Mouse (Mus musculus) lung, embryonic 15.5 days (tissue): ENCODE measurements around the gene Agbl4. TPM values are rescaled to one million over a fixed set of nuclear protein-coding genes. Genes with fewer than 3 reads are reported as not detected.

Source experiments
- ATAC-seq: fragments of 200-750 bp; cut with Nextera tagmentation; 2 replicates; pipeline ENCODE4 v1.8.0; 2017; ENCODE audit warnings: moderate number of reproducible peaks, borderline replicate concordance; ENCODE audit not compliant: low FRiP score, low TSS enrichment; ENCODE audit errors: extremely low read depth
- H3K27ac ChIP-seq: fragments of 300-500 bp; sonication (generic); 2 replicates; pipeline ENCODE4 v1.5.1; 2015; ENCODE audit warnings: moderate library complexity, mild to moderate bottlenecking, inconsistent platforms
- H3K27me3 ChIP-seq: fragments of 300-500 bp; sonication (generic); 2 replicates; pipeline ENCODE4 v1.6.1; 2015; ENCODE audit warnings: inconsistent platforms
- H3K36me3 ChIP-seq: fragments of 300-500 bp; sonication (generic); 2 replicates; pipeline ENCODE4 v1.6.1; 2015; ENCODE audit warnings: inconsistent platforms
- H3K4me1 ChIP-seq: fragments of 300-500 bp; sonication (generic); 2 replicates; pipeline ENCODE4 v1.6.1; 2015; ENCODE audit warnings: inconsistent platforms
- H3K4me2 ChIP-seq: fragments of 300-500 bp; sonication (generic); 2 replicates; pipeline ENCODE4 v1.6.1; 2015; ENCODE audit warnings: inconsistent platforms, mild to moderate bottlenecking, moderate library complexity
- H3K4me3 ChIP-seq: fragments of 300-500 bp; sonication (generic); 2 replicates; pipeline ENCODE4 v1.5.1; 2015; ENCODE audit warnings: mild to moderate bottlenecking, inconsistent platforms
- H3K9ac ChIP-seq: fragments of 300-500 bp; sonication (generic); 2 replicates; pipeline ENCODE4 v1.6.1; 2015; ENCODE audit warnings: inconsistent platforms
- H3K9me3 ChIP-seq: fragments of 300-500 bp; sonication (generic); 2 replicates; pipeline ENCODE4 v1.6.1; 2016; ENCODE audit warnings: inconsistent platforms
- WGBS: fragments of 180-500 bp; shearing (Covaris S2); methylation state at CpG from one replicate; pipeline ENCODE4 v1.1.7; 2015; 5-methylcytosine and 5-hydroxymethylcytosine counted together
- polyA plus RNA-seq: library from polyadenylated mRNA; unstranded; fragments of >200 nt; fragmentation: Nextera tagmentation; extraction: Ambion mirVana; gene quantifications from 2 replicates; pipeline ENCODE4 v1.2.1, GENCODE M21; 2015

Agbl4 gene
- polyA plus RNA-seq, 1 experiment from 2014 or later = 0.50 TPM

GRCm38 (mm10) chr4:111432417-111432816 lies 1035.0 kb downstream of the Agbl4 start:
- Histone ChIP-seq H3K9ac (no peak overlapping the region), H3K4me1 (0 out of 2 replicates have a peak, but pooled peaks cover 2% of the 10 kb centered on the region), H3K4me3 (no peak overlapping the region), H3K9me3 (no peaks in the 10 kb centered on the region), H3K27ac (peak overlapping the region; percentile 4; the same call in 1 of the 2 replicates), H3K4me2 (no peak overlapping the region), H3K27me3 (no peaks in the 10 kb centered on the region), H3K36me3 (peaks cover 15% of the 10 kb centered on the region; the same call in 1 of the 2 replicates)
- WGBS = 61% methylated on average over 5 of the region's 5 CpGs
- ATAC-seq = no peak

- H3K4me1 ChIP-seq = peaks cover 8% of the 10 kb centered on the region; the same call in 1 of the 2 replicates
- ATAC-seq = no peak
- no peak overlapping the region for H3K4me2 ChIP-seq
- no peak overlapping the region for H3K27ac ChIP-seq
- H3K9me3 ChIP-seq = no peaks in the 10 kb centered on the region
- no peak overlapping the region for H3K4me3 ChIP-seq
- H3K36me3 ChIP-seq = no peaks in the 10 kb centered on the region
- no peaks in the 10 kb centered on the region for H3K27me3 ChIP-seq
- 96% methylated on average over 1 of the region's 1 CpGs for WGBS
- H3K9ac ChIP-seq = no peak overlapping the region
Measured at GRCm38 (mm10) chr4:111441709-111442108, 1044.2 kb downstream of the Agbl4 start.

GRCm38 (mm10) chr4:111442435-111443238 lies 1045.2 kb downstream of the Agbl4 start:
- no peak overlapping the region for H3K4me2 ChIP-seq
- no peak overlapping the region for H3K4me3 ChIP-seq
- peaks cover 8% of the 10 kb centered on the region; the same call in 1 of the 2 replicates for H3K4me1 ChIP-seq
- no peaks in the 10 kb centered on the region for H3K36me3 ChIP-seq
- H3K27ac ChIP-seq = peak overlapping the region; percentile 29; the same call in 1 of the 2 replicates
- no peaks in the 10 kb centered on the region for H3K27me3 ChIP-seq
- 44% methylated on average over 1 of the region's 1 CpGs for WGBS
- H3K9me3 ChIP-seq = no peaks in the 10 kb centered on the region
- no peak overlapping the region for H3K9ac ChIP-seq
- peak; percentile 62 for ATAC-seq

- H3K4me3 ChIP-seq = no peak overlapping the region
- ATAC-seq = no peak
- 78% methylated on average over 10 of the region's 10 CpGs for WGBS
- H3K36me3 ChIP-seq = no peaks in the 10 kb centered on the region
- no peaks in the 10 kb centered on the region for H3K9me3 ChIP-seq
- H3K27ac ChIP-seq = no peak overlapping the region
- no peak overlapping the region for H3K9ac ChIP-seq
- no peak overlapping the region for H3K4me2 ChIP-seq
- peaks cover 9% of the 10 kb centered on the region for H3K4me1 ChIP-seq
- H3K27me3 ChIP-seq = no peaks in the 10 kb centered on the region
Measured at GRCm38 (mm10) chr4:111443906-111444615, 1046.6 kb downstream of the Agbl4 start.

- 80% methylated on average over 1 of the region's 1 CpGs for WGBS
- ATAC-seq = no peak
- Histone ChIP-seq H3K27ac (no peak overlapping the region), H3K36me3 (no peaks in the 10 kb centered on the region), H3K27me3 (no peaks in the 10 kb centered on the region), H3K9ac (no peak overlapping the region), H3K9me3 (no peaks in the 10 kb centered on the region), H3K4me1 (peaks cover 16% of the 10 kb centered on the region), H3K4me2 (no peak overlapping the region), H3K4me3 (no peak overlapping the region)
Measured at GRCm38 (mm10) chr4:111444616-111445160, 1047.2 kb downstream of the Agbl4 start.

- Histone ChIP-seq H3K9ac (no peak overlapping the region), H3K4me2 (no peak overlapping the region), H3K9me3 (no peaks in the 10 kb centered on the region), H3K4me1 (peaks cover 28% of the 10 kb centered on the region), H3K27ac (no peak overlapping the region), H3K36me3 (no peaks in the 10 kb centered on the region), H3K27me3 (no peaks in the 10 kb centered on the region), H3K4me3 (no peak overlapping the region)
- WGBS = 74% methylated on average over 3 of the region's 3 CpGs
- ATAC-seq = no peak
Measured at GRCm38 (mm10) chr4:111447918-111448317, 1050.5 kb downstream of the Agbl4 start.

- no peak overlapping the region for H3K9ac ChIP-seq
- peaks cover 27% of the 10 kb centered on the region for H3K4me1 ChIP-seq
- no peaks in the 10 kb centered on the region for H3K9me3 ChIP-seq
- no peak overlapping the region for H3K27ac ChIP-seq
- ATAC-seq = no peak
- no peak overlapping the region for H3K4me2 ChIP-seq
- H3K4me3 ChIP-seq = no peak overlapping the region
- H3K27me3 ChIP-seq = no peaks in the 10 kb centered on the region
- no peaks in the 10 kb centered on the region for H3K36me3 ChIP-seq
- 92% methylated on average over 4 of the region's 4 CpGs for WGBS
Measured at GRCm38 (mm10) chr4:111448586-111448985, 1051.1 kb downstream of the Agbl4 start.

GRCm38 (mm10) chr4:111449442-111450199 lies 1052.2 kb downstream of the Agbl4 start:
- H3K9me3 ChIP-seq = no peaks in the 10 kb centered on the region
- no peak overlapping the region for H3K9ac ChIP-seq
- H3K4me2 ChIP-seq = no peak overlapping the region
- 0 out of 2 replicates have a peak, but pooled peaks have one; percentile 17 for ATAC-seq
- no peaks in the 10 kb centered on the region for H3K27me3 ChIP-seq
- peaks cover 27% of the 10 kb centered on the region for H3K4me1 ChIP-seq
- H3K36me3 ChIP-seq = peaks cover 8% of the 10 kb centered on the region; the same call in 1 of the 2 replicates
- 39% methylated on average over 7 of the region's 7 CpGs for WGBS
- no peak overlapping the region for H3K4me3 ChIP-seq
- peak overlapping the region; percentile 69 for H3K27ac ChIP-seq

- no peak overlapping the region for H3K27ac ChIP-seq
- H3K4me1 ChIP-seq = peaks cover 27% of the 10 kb centered on the region
- H3K4me2 ChIP-seq = no peak overlapping the region
- ATAC-seq = peak; percentile 48; the same call in 1 of the 2 replicates
- no peaks in the 10 kb centered on the region for H3K27me3 ChIP-seq
- WGBS = 49% methylated on average over 7 of the region's 7 CpGs
- H3K36me3 ChIP-seq = peaks cover 16% of the 10 kb centered on the region
- H3K4me3 ChIP-seq = no peak overlapping the region
- no peak overlapping the region for H3K9ac ChIP-seq
- no peaks in the 10 kb centered on the region for H3K9me3 ChIP-seq
Measured at GRCm38 (mm10) chr4:111451283-111451918, 1053.9 kb downstream of the Agbl4 start.

GRCm38 (mm10) chr4:111452192-111452591 lies 1054.7 kb downstream of the Agbl4 start:
- WGBS = 86% methylated on average over 5 of the region's 5 CpGs

GRCm38 (mm10) chr4:111453275-111453674 lies 1055.8 kb downstream of the Agbl4 start:
- Histone ChIP-seq H3K9ac (no peak overlapping the region), H3K27me3 (no peaks in the 10 kb centered on the region), H3K9me3 (no peaks in the 10 kb centered on the region), H3K4me2 (no peak overlapping the region), H3K4me3 (no peak overlapping the region), H3K4me1 (peaks cover 27% of the 10 kb centered on the region), H3K36me3 (peaks cover 17% of the 10 kb centered on the region), H3K27ac (no peak overlapping the region)
- WGBS = 60% methylated on average over 3 of the region's 3 CpGs
- ATAC-seq = no peak

More at GRCm38 (mm10) chr4:111452192-111452591, 1054.7 kb downstream of the Agbl4 start:
- H3K9me3 ChIP-seq = no peaks in the 10 kb centered on the region
- no peak for ATAC-seq
- H3K27ac ChIP-seq = no peak overlapping the region
- H3K36me3 ChIP-seq = peaks cover 16% of the 10 kb centered on the region
- no peak overlapping the region for H3K4me3 ChIP-seq
- H3K4me1 ChIP-seq = peaks cover 27% of the 10 kb centered on the region
- no peak overlapping the region for H3K9ac ChIP-seq
- no peaks in the 10 kb centered on the region for H3K27me3 ChIP-seq
- no peak overlapping the region for H3K4me2 ChIP-seq
